Mouse (Mus musculus) mature B cell (primary cell): ENCODE measurements around the gene Il27.
"Not testable (repeated sequence)": the region's sequence is repeated elsewhere in the genome, so short reads cannot be mapped to it uniquely, and the experiment has no call there.

Source experiments
- in situ Hi-C: fragments of 300-500 bp; cut with MboI; formaldehyde crosslinking; loops from 2 replicates; pipeline ENCODE4 v1.14.3; 2019

Gene Il27

GRCm38 (mm10) chr7:126594862-126595561 is at the start of gene Il27:
Gene Il27, minus strand, starts transcription at chr7:126594941.
- in situ Hi-C loops = no loop called here

- in situ Hi-C loops = no loop called here
Observed at GRCm38 (mm10) chr7:126644345-126644744, 49.6 kb upstream of the Il27 start.

- in situ Hi-C loops = not testable (repeated sequence)
Observed at GRCm38 (mm10) chr7:126643244-126643617, 48.5 kb upstream of the Il27 start.

- in situ Hi-C loops = no loop called here
Observed at GRCm38 (mm10) chr7:126642545-126643243, 48.0 kb upstream of the Il27 start.

GRCm38 (mm10) chr7:126636733-126637520 is 42.2 kb upstream of the Il27 start:
- in situ Hi-C loops = no loop called here

- in situ Hi-C loops = no loop called here
Observed at GRCm38 (mm10) chr7:126635375-126635774, 40.6 kb upstream of the Il27 start.

- in situ Hi-C loops = no loop called here
Observed at GRCm38 (mm10) chr7:126632478-126632877, 37.7 kb upstream of the Il27 start.

GRCm38 (mm10) chr7:126630824-126631518 is 36.2 kb upstream of the Il27 start, which contains the start of gene Nupr1:
Gene Nupr1, minus strand, starts transcription at chr7:126630861.
- in situ Hi-C loops = no loop called here

- in situ Hi-C loops = no loop called here
Observed at GRCm38 (mm10) chr7:126629915-126630314, 35.2 kb upstream of the Il27 start.

GRCm38 (mm10) chr7:126628111-126628510 is 33.4 kb upstream of the Il27 start:
- in situ Hi-C loops = no loop called here

- in situ Hi-C loops = no loop called here
Observed at GRCm38 (mm10) chr7:126625807-126626600, 31.3 kb upstream of the Il27 start.

- in situ Hi-C loops = no loop called here
Observed at GRCm38 (mm10) chr7:126625369-126625768, 30.6 kb upstream of the Il27 start.

- in situ Hi-C loops = no loop called here
Observed at GRCm38 (mm10) chr7:126624774-126625173, 30.0 kb upstream of the Il27 start.

GRCm38 (mm10) chr7:126623381-126623780 is 28.6 kb upstream of the Il27 start:
- in situ Hi-C loops = no loop called here

- in situ Hi-C loops = no loop called here
Observed at GRCm38 (mm10) chr7:126621452-126622359, 27.0 kb upstream of the Il27 start.

- in situ Hi-C loops = no loop called here
Observed at GRCm38 (mm10) chr7:126619559-126620275, 25.0 kb upstream of the Il27 start.

GRCm38 (mm10) chr7:126616707-126617106 is 22.0 kb upstream of the Il27 start:
- in situ Hi-C loops = no loop called here

GRCm38 (mm10) chr7:126612736-126613135 is 18.0 kb upstream of the Il27 start:
- in situ Hi-C loops = no loop called here

- in situ Hi-C loops = no loop called here
Observed at GRCm38 (mm10) chr7:126607796-126608195, 13.1 kb upstream of the Il27 start.
